Mouse (Mus musculus) lung, adult 2 months (tissue): ENCODE measurements around the gene Clcn1.

Experiments
- CTCF ChIP-seq: fragments of 200-500 bp; IDR thresholded peaks from 2 replicates; pipeline ENCODE4 v1.5.1; 2011; ENCODE audit warnings: mild to moderate bottlenecking, low read length, control low read depth; ENCODE audit not compliant: insufficient read depth
- POLR2A ChIP-seq: fragments of 200-500 bp; IDR thresholded peaks from 2 replicates; pipeline ENCODE4 v1.6.1; 2011; ENCODE audit warnings: low read depth, mild to moderate bottlenecking, control low read depth, low read length, borderline replicate concordance; ENCODE audit errors: extremely low read depth

DNA sequence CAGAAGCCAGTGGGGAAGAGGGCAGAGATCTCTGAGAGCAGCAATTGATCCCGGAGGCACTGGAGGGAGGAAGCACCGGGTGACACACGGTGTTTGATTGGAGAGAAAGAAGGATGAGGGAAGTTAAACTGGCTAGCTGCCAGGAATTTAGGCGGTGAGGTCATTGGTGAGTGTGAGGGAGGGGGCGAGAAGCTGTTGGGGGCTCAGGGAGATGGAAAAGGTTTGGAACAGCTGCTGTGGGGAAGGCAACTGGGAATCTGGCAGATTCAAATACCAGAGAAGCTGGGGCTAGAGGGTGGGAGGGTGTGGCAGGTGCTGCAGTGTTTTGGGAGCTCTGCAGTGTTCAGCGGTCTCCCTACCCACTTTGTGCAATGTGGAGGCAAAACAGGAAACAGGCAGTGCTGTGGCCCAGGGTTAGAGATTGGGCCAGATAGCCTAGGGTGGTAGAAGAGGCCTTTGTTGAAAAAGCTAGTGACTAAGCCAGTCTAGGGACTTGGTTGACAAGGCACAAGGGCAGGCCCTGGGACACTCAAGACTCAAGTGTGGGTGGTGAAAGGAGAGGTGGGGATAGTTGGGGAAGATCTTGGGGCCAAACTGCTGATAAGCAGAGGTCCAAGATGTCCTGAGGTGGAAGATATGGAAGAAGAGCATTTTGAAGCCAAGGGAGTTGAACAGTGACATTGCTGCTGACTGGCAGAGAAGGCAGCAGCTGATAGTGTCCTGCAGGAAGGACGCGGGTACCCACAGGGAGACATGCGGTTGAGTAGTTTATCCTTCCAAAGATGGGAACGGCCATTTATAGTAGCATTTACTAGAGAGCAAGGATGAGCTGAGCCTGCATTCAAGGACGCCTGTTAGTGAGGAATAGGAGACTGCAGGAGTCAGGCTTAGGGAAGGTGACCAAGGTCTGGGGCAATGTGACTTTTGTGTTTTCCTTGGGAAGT lies 67.9 kb downstream of the Clcn1 start:
- TF ChIP-seq POLR2A (no peak), CTCF (no peak)
